Mouse (Mus musculus) kidney, embryonic 14.5 days (tissue): Measurements from ENCODE around the gene Oscar. TPM values are rescaled to one million over a fixed set of nuclear protein-coding genes. Genes with fewer than 3 reads are reported as not detected.

Experiments used
- ATAC-seq: fragments of 200-750 bp; cut with Nextera tagmentation; 2 replicates; pipeline ENCODE4 v1.8.0; 2017; ENCODE audit warnings: moderate number of reproducible peaks, mild to moderate bottlenecking, moderate TSS enrichment, moderate library complexity; ENCODE audit not compliant: low FRiP score, low TSS enrichment
- H3K27ac ChIP-seq: fragments of 300-500 bp; sonication (generic); 2 replicates; pipeline ENCODE4 v1.5.1; 2014; ENCODE audit warnings: low read depth, mild to moderate bottlenecking, low read length, moderate library complexity, mixed read lengths
- H3K27me3 ChIP-seq: fragments of 300-500 bp; sonication (generic); 2 replicates; pipeline ENCODE4 v1.6.1; 2014; ENCODE audit warnings: mild to moderate bottlenecking, low read length; ENCODE audit not compliant: control insufficient read depth, insufficient read depth
- H3K36me3 ChIP-seq: fragments of 300-500 bp; sonication (generic); 2 replicates; pipeline ENCODE4 v1.6.1; 2014; ENCODE audit warnings: low read length, mixed read lengths; ENCODE audit not compliant: control insufficient read depth, insufficient read depth
- H3K4me1 ChIP-seq: fragments of 300-500 bp; sonication (generic); 2 replicates; pipeline ENCODE4 v1.6.1; 2014; ENCODE audit warnings: low read length, mixed read lengths; ENCODE audit not compliant: control insufficient read depth, insufficient read depth
- H3K4me2 ChIP-seq: fragments of 300-500 bp; sonication (generic); replicated peaks from 2 replicates; pipeline ENCODE4 v1.6.1; 2014; ENCODE audit warnings: low read depth, mild to moderate bottlenecking, low read length
- H3K4me3 ChIP-seq: fragments of 300-500 bp; sonication (generic); 2 replicates; pipeline ENCODE4 v1.5.1; 2014; ENCODE audit warnings: mild to moderate bottlenecking, low read length
- H3K9ac ChIP-seq: fragments of 300-500 bp; sonication (generic); 2 replicates; pipeline ENCODE4 v1.6.1; 2014; ENCODE audit warnings: low read depth, mild to moderate bottlenecking, low read length, moderate library complexity
- H3K9me3 ChIP-seq: fragments of 300-500 bp; sonication (generic); 2 replicates; pipeline ENCODE4 v1.6.1; 2016; ENCODE audit warnings: low read length; ENCODE audit not compliant: control insufficient read depth
- WGBS: fragments of 180-500 bp; shearing (Covaris S2); extraction: QIAGEN DNeasy Blood & Tissue Kit; methylation state at CpG from one replicate; pipeline ENCODE4 v1.1.7; 2014; 5-methylcytosine and 5-hydroxymethylcytosine counted together
- polyA plus RNA-seq: library from polyadenylated mRNA; unstranded; fragments of >200 nt; fragmentation: Nextera tagmentation; extraction: Ambion mirVana; gene quantifications from 2 replicates; pipeline ENCODE4 v1.2.1, GENCODE M21; 2014

The Oscar gene
- polyA plus RNA-seq, 1 experiment from 2014 or later: 0.15 TPM

DNA sequence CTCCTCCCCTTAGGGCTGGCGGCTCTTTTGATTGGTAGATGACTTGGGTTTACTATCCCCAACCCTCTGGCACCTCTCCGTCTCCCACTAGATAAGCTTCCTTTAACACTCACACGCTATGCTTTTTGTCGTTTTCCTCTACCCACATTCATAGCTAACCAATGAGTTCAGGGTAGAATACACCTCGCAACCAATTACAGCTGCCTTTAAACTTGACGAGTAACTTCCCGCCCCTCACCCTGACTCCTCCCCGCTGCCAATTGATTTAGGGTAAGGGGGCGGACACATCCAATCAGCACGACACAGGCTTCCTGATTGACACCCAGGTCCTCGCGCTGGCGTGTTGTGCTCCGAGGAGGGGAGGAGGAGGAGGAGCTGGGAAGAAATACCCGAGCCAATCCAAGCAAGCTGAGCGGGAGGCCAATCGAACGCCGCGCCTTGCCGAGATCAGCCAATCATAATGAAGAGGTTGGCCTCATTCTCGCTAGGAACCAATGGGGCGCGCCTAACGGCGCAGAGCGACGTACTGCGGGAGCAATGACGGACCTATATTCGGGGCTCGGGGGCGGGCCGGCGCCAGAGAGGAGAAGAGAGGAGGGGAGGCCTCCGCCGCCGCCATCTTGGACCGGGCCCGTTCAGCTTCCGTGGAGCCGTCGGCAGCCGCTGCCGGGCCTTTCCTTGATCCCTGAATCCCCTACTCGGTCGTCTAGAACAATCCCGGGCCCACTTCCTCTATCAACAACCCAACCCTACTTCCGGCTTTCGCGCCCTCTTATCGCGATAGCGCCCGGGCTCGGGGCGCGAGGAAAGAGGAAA, 28.9 kb upstream of the Oscar start, which contains the start of gene Cnot3:
Gene Cnot3 (plus strand): TSS at position 597 of the 816 bp plus-strand sequence.
- H3K4me3 ChIP-seq: peak within 1 kb of the TSS; percentile 98
- no peaks in the 10 kb centered on the region for H3K27me3 ChIP-seq
- peak; percentile 99 for ATAC-seq
- peaks cover 36% of the 10 kb centered on the region for H3K36me3 ChIP-seq
- WGBS: under 1% methylated on average over 55 of the region's 58 CpGs
- H3K9me3 ChIP-seq: no peaks in the 10 kb centered on the region
- H3K4me2 ChIP-seq: peak within 1 kb of the TSS; percentile 85
- peak within 1 kb of the TSS; percentile 100 for H3K9ac ChIP-seq
- H3K27ac ChIP-seq: peak within 1 kb of the TSS; percentile 94
- peaks cover 24% of the 10 kb centered on the region for H3K4me1 ChIP-seq

DNA sequence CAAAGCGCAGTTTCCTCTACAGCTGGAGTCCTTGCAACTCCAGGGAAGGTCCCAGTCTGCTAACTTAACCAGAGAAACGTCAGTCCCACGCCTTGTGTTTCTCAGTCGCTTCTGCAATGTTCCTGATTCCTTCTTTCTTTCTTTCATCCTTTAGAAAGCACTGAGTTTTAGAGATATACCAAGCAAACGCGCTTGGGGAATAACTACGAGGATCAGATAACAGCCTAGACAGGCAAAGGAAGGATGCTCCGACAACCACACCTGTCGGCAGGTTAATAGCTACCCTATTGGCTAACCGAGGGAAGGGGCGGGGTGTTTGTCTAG, 28.4 kb upstream of the Oscar start:
- H3K4me1 ChIP-seq: peaks cover 24% of the 10 kb centered on the region
- peak overlapping the region; percentile 47; the same call in 1 of the 2 replicates for H3K9ac ChIP-seq
- H3K9me3 ChIP-seq: no peaks in the 10 kb centered on the region
- H3K4me3 ChIP-seq: peak overlapping the region; percentile 43
- WGBS: under 1% methylated on average over 11 of the region's 11 CpGs
- H3K4me2 ChIP-seq: peak overlapping the region; percentile 54
- H3K27me3 ChIP-seq: no peaks in the 10 kb centered on the region
- peaks cover 42% of the 10 kb centered on the region for H3K36me3 ChIP-seq
- peak overlapping the region; percentile 30; the same call in 1 of the 2 replicates for H3K27ac ChIP-seq
- ATAC-seq: no peak

DNA sequence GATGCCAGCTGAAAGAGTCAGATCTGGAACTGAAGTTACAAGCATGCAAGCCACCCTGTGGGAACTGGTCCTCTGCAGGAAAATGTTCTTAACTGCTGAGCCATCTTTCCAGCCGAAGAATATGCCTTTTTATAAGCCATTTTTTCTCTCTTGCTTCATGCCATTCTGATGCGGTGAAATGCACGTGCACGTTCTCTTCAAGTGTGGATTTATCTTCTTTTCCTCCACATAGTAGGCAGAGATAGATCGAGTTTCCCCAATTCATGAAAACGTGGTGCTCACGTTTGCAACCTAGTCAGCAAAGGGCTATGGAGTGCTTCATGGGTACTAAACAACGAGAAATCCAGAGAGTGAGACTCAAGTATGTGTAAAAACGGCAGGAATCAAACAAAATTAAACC, 27.9 kb upstream of the Oscar start:
- Histone ChIP-seq H3K27me3 (no peaks in the 10 kb centered on the region), H3K4me2 (peak overlapping the region; percentile 54), H3K9ac (peak overlapping the region; percentile 47; the same call in 1 of the 2 replicates), H3K4me1 (peaks cover 24% of the 10 kb centered on the region), H3K36me3 (peaks cover 46% of the 10 kb centered on the region), H3K4me3 (peak overlapping the region; percentile 43), H3K9me3 (no peaks in the 10 kb centered on the region), H3K27ac (no peak overlapping the region)
- no peak for ATAC-seq
- WGBS: 26% methylated on average over 9 of the region's 9 CpGs

DNA sequence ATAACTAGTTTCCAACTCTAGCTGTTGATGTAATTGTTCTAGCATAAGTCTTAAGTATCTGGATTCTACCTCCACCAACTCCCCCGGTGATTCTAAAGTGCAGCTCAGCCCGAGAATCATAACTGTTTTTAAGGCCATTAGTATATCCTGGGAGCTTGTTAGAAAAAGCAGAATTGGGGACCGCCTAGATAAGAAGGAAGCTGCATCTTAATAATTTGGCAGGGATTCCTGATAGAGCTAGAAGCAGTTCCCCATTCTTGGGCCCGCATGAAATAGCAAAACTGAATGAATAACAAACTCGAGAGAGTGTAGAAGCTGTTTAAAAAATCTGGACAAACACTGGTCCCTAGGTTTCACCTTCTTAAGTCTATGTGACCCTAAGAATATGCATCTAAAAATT, 27.5 kb upstream of the Oscar start:
- 71% methylated on average over 5 of the region's 5 CpGs for WGBS
- H3K27me3 ChIP-seq: no peaks in the 10 kb centered on the region
- H3K36me3 ChIP-seq: peaks cover 46% of the 10 kb centered on the region
- 0 out of 2 replicates have a peak overlapping the region, but pooled peaks have one; percentile 47 for H3K9ac ChIP-seq
- H3K4me3 ChIP-seq: no peak overlapping the region
- no peaks in the 10 kb centered on the region for H3K9me3 ChIP-seq
- H3K4me2 ChIP-seq: peak overlapping the region; percentile 54
- no peak for ATAC-seq
- no peak overlapping the region for H3K27ac ChIP-seq
- peaks cover 24% of the 10 kb centered on the region for H3K4me1 ChIP-seq

DNA sequence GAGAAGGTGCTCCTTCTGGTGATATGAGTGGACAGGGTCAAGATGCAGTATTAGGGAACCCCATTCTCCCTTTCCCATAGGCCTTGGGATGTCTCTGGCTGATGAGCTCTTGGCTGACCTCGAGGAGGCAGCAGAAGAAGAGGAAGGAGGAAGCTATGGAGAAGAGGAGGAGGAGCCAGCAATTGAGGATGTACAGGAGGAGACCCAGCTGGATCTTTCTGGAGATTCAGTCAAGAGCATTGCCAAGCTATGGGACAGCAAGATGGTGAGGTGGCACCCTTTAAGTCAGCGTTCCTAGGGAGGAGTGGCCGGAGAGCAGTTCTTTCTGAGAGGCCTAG, 14.5 kb upstream of the Oscar start:
- Histone ChIP-seq H3K9ac (peak overlapping the region; percentile 79), H3K9me3 (no peaks in the 10 kb centered on the region), H3K27ac (no peak overlapping the region), H3K27me3 (no peaks in the 10 kb centered on the region), H3K4me1 (peaks cover 15% of the 10 kb centered on the region), H3K36me3 (peaks cover 35% of the 10 kb centered on the region), H3K4me2 (peak overlapping the region; percentile 93), H3K4me3 (peak overlapping the region; percentile 78)
- WGBS: 55% methylated on average over 3 of the region's 3 CpGs
- no peak; the same call in 1 of the 2 replicates for ATAC-seq

DNA sequence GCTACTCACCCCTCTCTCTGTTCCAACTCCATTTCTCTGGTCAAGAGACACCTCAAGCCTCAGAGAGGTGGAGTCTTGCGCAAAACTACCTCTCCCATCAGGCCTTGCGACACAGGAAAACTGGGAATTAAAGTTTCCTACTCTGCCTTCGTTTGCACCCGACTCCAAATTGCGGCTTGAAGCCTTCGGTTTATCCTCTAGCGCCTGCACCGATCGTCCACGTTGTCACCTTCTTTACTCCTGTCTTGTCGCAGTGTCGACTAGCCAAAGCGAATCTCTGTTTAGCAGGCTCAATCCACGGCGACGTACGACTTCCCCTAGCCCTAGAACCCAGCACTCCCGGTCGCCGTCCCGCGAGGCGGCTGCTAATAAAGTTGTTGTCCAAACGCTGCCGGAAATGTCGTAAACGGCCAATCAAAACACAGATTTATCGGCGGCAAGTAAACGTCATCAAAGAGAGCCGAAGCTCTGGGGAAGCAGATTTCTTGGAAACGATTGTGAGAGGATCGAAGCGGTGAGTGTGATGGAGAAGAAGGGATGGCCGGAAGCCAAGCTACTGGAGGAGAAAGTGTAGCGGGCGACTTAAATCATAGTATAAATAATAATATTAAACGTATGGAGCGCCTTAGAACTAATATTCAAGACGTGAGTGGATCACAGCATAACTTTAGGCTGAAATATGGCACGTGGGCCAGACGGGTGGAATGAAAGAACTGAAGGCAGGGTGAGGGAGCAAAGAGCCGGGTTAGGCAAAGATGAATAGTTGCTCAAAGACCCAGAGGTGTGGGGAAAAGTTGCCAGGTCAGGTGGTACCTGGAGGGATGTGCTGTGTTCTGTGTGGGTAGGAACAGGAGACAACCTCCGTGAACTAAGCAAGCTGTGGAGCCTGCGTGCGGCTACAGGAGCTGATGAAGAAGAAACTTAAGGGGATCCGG, 13.9 kb upstream of the Oscar start, which contains the start of the genes Tfpt and Prpf31:
Gene Tfpt (minus strand): TSS at position 387 of the 935 bp plus-strand sequence.
Gene Prpf31 (plus strand): TSS at position 443 of the 935 bp plus-strand sequence.
- H3K27me3 ChIP-seq: no peaks in the 10 kb centered on the region
- peak within 1 kb of the TSS; percentile 55; the same call in 1 of the 2 replicates for H3K27ac ChIP-seq
- H3K4me2 ChIP-seq: peak within 1 kb of the TSS; percentile 93
- peak; percentile 88 for ATAC-seq
- H3K36me3 ChIP-seq: peaks cover 35% of the 10 kb centered on the region
- H3K9ac ChIP-seq: peak within 1 kb of the TSS; percentile 79
- H3K4me3 ChIP-seq: peak within 1 kb of the TSS; percentile 78
- peaks cover 15% of the 10 kb centered on the region for H3K4me1 ChIP-seq
- no peaks in the 10 kb centered on the region for H3K9me3 ChIP-seq
- WGBS: under 1% methylated on average over 47 of the region's 47 CpGs

DNA sequence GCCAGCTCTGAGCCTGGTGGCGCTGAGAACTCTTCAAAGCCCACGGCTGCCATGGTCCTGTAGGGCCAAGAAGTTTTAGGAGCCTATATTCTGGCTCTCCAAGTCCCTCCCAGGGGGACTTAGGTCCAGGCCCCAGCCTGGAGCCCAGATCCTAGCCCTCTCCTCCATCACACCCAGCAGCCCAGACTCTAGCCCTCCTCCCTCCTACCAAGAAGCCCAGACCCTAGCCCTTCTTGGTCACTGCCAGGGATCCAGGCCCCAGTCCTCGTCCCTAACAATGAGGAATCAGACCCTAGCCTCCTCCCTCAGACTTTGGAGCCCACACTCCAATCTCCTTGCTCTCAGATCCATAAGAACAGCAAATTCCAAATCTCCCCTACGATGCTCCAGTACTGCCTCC, 13.1 kb upstream of the Oscar start:
- ATAC-seq: 0 out of 2 replicates have a peak, but pooled peaks have one; percentile 38
- no peak overlapping the region for H3K27ac ChIP-seq
- H3K4me3 ChIP-seq: peak overlapping the region; percentile 78
- WGBS: 27% methylated on average over 4 of the region's 4 CpGs
- no peaks in the 10 kb centered on the region for H3K9me3 ChIP-seq
- peak overlapping the region; percentile 79 for H3K9ac ChIP-seq
- H3K4me2 ChIP-seq: peak overlapping the region; percentile 93
- no peaks in the 10 kb centered on the region for H3K27me3 ChIP-seq
- H3K36me3 ChIP-seq: peaks cover 34% of the 10 kb centered on the region
- peaks cover 15% of the 10 kb centered on the region for H3K4me1 ChIP-seq

DNA sequence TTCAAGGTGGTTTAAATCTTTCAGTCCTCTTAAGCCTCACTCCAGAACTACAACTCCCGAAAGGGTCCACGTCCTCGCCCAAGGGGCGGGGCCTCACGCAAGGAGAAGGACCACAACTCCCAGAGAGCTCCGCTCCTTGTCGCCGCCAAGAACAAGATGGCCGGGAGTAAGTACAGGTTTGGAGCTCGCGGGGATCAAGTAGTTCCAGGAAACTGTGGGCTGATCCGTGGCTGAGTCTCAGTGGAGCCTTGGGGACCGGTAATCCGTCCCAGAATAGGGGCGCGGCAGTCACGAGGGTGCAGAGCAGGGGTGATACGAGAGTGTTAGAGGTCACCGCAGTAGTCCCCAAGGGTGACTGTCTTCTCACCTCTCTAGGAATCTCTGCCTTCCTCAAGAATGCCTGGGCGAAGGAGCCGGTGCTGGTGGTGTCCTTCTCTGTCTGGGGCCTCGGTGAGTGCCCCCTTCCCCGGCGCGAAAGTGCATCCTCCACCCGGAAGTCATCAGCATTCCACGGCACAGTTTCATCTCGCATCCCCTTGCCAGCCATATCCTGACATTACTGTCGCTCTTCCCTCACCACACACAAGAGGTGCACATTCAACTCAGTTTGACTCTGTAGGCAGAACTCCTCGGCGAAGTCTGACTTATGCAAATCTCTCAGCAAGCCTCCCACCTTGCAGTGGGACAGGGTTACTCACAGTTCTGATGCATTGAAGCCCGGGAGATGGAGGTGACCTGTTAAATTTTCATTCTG, 1.5 kb upstream of the Oscar start, which contains the start of gene Ndufa3:
Gene Ndufa3 (plus strand): TSS at position 132 of the 754 bp plus-strand sequence.
- no peaks in the 10 kb centered on the region for H3K27me3 ChIP-seq
- H3K4me1 ChIP-seq: 0 out of 2 replicates have a peak, but pooled peaks cover 5% of the 10 kb centered on the region
- H3K4me2 ChIP-seq: peak within 1 kb of the TSS; percentile 72
- under 1% methylated on average over 32 of the region's 32 CpGs for WGBS
- peaks cover 26% of the 10 kb centered on the region for H3K36me3 ChIP-seq
- ATAC-seq: peak; percentile 96
- H3K9ac ChIP-seq: peak within 1 kb of the TSS; percentile 85
- peak within 1 kb of the TSS; percentile 86 for H3K4me3 ChIP-seq
- peak within 1 kb of the TSS; percentile 27; the same call in 1 of the 2 replicates for H3K27ac ChIP-seq
- H3K9me3 ChIP-seq: no peaks in the 10 kb centered on the region
